Mouse (Mus musculus): Measurements from ENCODE around the gene Hist1h3c. TPM values are rescaled to one million over a fixed set of nuclear protein-coding genes. Genes with fewer than 3 reads are reported as not detected.
"Not testable (repeated sequence)": the region's sequence is repeated elsewhere in the genome, so short reads cannot be mapped to it uniquely, and the experiment has no call there.

Gene Hist1h3c
- 8.8 and 10.8 TPM in 2 replicates for polyA plus RNA-seq (2015; fragmentation: Nextera tagmentation; extraction: Ambion mirVana)

DNA sequence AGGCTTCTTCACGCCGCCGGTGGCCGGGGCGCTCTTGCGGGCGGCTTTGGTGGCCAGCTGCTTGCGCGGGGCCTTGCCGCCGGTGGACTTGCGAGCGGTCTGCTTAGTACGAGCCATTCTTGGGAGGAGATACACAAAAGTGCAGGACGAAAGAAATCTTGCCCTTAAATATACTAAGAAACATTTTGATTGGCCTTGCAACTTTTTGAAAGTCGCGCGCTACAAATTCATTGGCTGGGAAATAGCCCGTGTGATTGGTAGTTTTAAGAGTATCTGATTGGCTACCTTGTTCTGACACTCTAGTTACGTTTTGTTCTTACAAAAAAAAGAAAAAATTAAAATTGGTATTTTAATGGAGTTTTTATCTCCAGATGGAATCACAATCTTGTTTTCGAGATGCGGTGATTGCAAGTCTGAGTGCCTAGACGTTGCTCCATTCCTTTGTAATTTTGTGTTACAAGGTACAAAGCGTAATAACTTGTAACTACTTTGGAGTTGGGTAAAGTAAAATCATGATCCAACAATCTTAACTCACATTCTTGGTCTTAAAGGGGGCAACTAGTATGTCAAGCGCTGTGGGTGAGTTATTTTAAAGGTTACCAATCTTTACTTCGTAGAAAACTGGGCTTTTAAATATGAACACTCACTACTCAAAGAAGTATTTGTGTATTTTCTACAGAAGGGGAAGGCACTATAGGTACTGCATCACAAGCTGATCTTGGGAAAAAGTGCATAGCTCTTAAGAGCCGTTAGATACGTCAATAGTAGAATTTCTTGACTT lies at the start of gene Hist1h3c:
Gene Hist1h3c, minus strand, starts transcription at position 222 of the 781 bp plus-strand sequence.
- peak within 1 kb of the TSS; percentile 75 for H3K9ac ChIP-seq
- H3K36me3 ChIP-seq (ENCODE audit: poor library complexity, severe bottlenecking), result no peaks in the 10 kb centered on the region
- peak within 1 kb of the TSS; percentile 67 for H3K4me2 ChIP-seq
- peak within 1 kb of the TSS; percentile 40 for H3K4me3 ChIP-seq
- no peaks in the 10 kb centered on the region for H3K9me3 ChIP-seq (replicated peaks)
- ATAC-seq, result peak; percentile 74
- H3K27ac ChIP-seq, result peak within 1 kb of the TSS; percentile 96
- no peaks in the 10 kb centered on the region for H3K27me3 ChIP-seq
- H3K4me1 ChIP-seq, result peaks cover 25% of the 10 kb centered on the region
- WGBS, result under 1% methylated on average over 28 of the region's 28 CpGs

DNA sequence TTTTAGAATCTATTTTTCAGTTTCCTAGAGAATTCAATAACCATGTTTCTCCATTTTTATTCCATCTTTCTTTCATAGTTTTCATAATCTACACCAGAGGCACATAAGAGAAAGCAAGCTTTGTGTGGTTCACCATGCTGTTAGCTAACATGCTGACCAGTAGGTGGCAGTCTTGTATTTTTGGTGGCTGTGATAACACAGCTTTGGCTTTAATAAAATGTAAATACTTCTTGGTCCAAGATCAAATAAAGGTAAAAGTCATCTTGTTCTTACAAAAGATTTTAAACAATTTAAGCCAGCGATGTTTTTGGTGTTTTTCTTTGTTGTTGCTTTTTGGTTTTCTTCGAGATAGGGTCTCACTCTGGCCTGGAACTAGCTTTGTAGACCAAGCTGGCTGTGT lies 47.1 kb upstream of the Hist1h3c start:
- Histone ChIP-seq H3K4me1 (no peaks in the 10 kb centered on the region), H3K27me3 (no peaks in the 10 kb centered on the region), H3K9me3 (replicated peaks) (no peaks in the 10 kb centered on the region), H3K36me3 (ENCODE audit: poor library complexity, severe bottlenecking) (no peaks in the 10 kb centered on the region), H3K4me3 (no peak overlapping the region), H3K4me2 (no peak overlapping the region), H3K9ac (no peak overlapping the region), H3K27ac (no peak overlapping the region)
- WGBS, result 47% methylated on average over 2 of the region's 2 CpGs
- ATAC-seq, result peak; percentile 80

GRCm38 (mm10) chr13:23779025-23779424 lies 33.6 kb upstream of the Hist1h3c start:
- Histone ChIP-seq H3K9ac (no peak overlapping the region), H3K27ac (no peak overlapping the region), H3K4me2 (no peak overlapping the region), H3K4me1 (no peaks in the 10 kb centered on the region), H3K27me3 (no peaks in the 10 kb centered on the region), H3K9me3 (replicated peaks) (no peaks in the 10 kb centered on the region), H3K36me3 (ENCODE audit: poor library complexity, severe bottlenecking) (no peaks in the 10 kb centered on the region), H3K4me3 (no peak overlapping the region)
- WGBS, result 88% methylated on average over 4 of the region's 4 CpGs
- no peak for ATAC-seq

DNA sequence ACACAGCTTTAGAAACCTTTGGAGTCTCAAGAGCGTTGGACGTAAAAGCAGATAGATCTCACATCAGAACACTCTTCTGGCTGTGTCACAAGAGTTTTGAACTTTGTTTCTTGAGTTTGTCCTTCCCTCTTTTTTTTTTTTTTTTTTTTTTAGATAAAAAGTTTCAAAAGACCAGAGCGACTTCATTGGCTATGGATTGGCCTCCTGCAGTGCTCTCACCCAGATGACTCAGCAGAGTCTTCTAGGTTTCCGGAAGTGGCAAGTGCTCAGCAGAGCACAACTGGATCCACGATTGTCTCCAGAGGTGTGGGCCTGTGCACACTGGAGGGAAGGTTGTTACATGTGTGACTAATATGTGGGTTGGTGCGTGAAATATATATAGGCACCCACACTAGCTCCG lies 32.9 kb upstream of the Hist1h3c start:
- no peak overlapping the region for H3K4me3 ChIP-seq
- no peaks in the 10 kb centered on the region for H3K4me1 ChIP-seq
- no peaks in the 10 kb centered on the region for H3K9me3 ChIP-seq (replicated peaks)
- no peak overlapping the region for H3K4me2 ChIP-seq
- no peaks in the 10 kb centered on the region for H3K27me3 ChIP-seq
- no peaks in the 10 kb centered on the region for H3K36me3 ChIP-seq (ENCODE audit: poor library complexity, severe bottlenecking)
- 90% methylated on average over 7 of the region's 7 CpGs for WGBS
- H3K27ac ChIP-seq, result no peak overlapping the region
- no peak for ATAC-seq
- H3K9ac ChIP-seq, result no peak overlapping the region

GRCm38 (mm10) chr13:23772561-23773313 lies 27.3 kb upstream of the Hist1h3c start:
- no peaks in the 10 kb centered on the region for H3K36me3 ChIP-seq (ENCODE audit: poor library complexity, severe bottlenecking)
- no peak overlapping the region for H3K27ac ChIP-seq
- H3K9ac ChIP-seq, result no peak overlapping the region
- ATAC-seq, result peak; percentile 90
- no peaks in the 10 kb centered on the region for H3K27me3 ChIP-seq
- peak overlapping the region; percentile 39 for H3K4me2 ChIP-seq
- peaks cover 5% of the 10 kb centered on the region; the same call in 1 of the 2 replicates for H3K4me1 ChIP-seq
- WGBS, result 23% methylated on average over 21 of the region's 21 CpGs
- no peaks in the 10 kb centered on the region for H3K9me3 ChIP-seq (replicated peaks)
- no peak overlapping the region for H3K4me3 ChIP-seq

- H3K36me3 ChIP-seq (ENCODE audit: poor library complexity, severe bottlenecking); H3K4me1 ChIP-seq; ATAC-seq; H3K9ac ChIP-seq; H3K27me3 ChIP-seq; H3K4me3 ChIP-seq; H3K4me2 ChIP-seq; H3K27ac ChIP-seq; H3K9me3 ChIP-seq (replicated peaks): not testable (repeated sequence)
- 88% methylated on average over 2 of the region's 2 CpGs for WGBS
Measured at GRCm38 (mm10) chr13:23769613-23770012, 24.2 kb upstream of the Hist1h3c start, which contains the start of gene Trim38. Gene Trim38, plus strand, starts transcription at chr13:23769913.

- no peak for ATAC-seq
- H3K4me3 ChIP-seq, result no peak overlapping the region
- no peaks in the 10 kb centered on the region for H3K27me3 ChIP-seq
- no peaks in the 10 kb centered on the region for H3K36me3 ChIP-seq (ENCODE audit: poor library complexity, severe bottlenecking)
- H3K9ac ChIP-seq, result no peak overlapping the region
- 35% methylated on average over 5 of the region's 5 CpGs for WGBS
- peaks cover 11% of the 10 kb centered on the region for H3K4me1 ChIP-seq
- H3K9me3 ChIP-seq (replicated peaks), result no peaks in the 10 kb centered on the region
- no peak overlapping the region for H3K4me2 ChIP-seq
- no peak overlapping the region for H3K27ac ChIP-seq
Measured at GRCm38 (mm10) chr13:23768834-23769397, 23.5 kb upstream of the Hist1h3c start.

- peaks cover 16% of the 10 kb centered on the region for H3K4me1 ChIP-seq
- H3K9ac ChIP-seq, result no peak overlapping the region
- no peak for ATAC-seq
- no peak overlapping the region for H3K27ac ChIP-seq
- no peak overlapping the region for H3K4me3 ChIP-seq
- no peaks in the 10 kb centered on the region for H3K27me3 ChIP-seq
- H3K9me3 ChIP-seq (replicated peaks), result no peaks in the 10 kb centered on the region
- no peaks in the 10 kb centered on the region for H3K36me3 ChIP-seq (ENCODE audit: poor library complexity, severe bottlenecking)
- no peak overlapping the region for H3K4me2 ChIP-seq
Measured at GRCm38 (mm10) chr13:23766772-23767171, 21.4 kb upstream of the Hist1h3c start.

DNA sequence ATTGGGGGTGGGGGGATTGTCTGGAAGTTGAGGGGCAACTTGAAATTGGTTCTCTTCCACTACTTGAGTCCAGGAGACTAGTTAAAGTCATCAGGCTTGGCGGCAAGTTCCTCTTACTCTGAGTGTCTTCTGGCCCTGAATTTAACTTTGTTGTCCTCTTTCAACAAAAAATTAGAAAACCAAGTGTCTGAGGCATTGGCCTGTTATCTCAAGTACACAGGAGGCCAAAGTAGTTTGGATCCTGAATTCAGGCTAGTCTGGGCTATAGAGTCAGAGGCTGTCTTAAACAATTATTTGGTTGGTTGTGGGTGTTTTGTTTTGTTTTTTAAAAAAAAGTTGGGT lies 19.7 kb upstream of the Hist1h3c start:
- no peak overlapping the region for H3K27ac ChIP-seq
- no peak overlapping the region for H3K4me2 ChIP-seq
- no peaks in the 10 kb centered on the region for H3K36me3 ChIP-seq (ENCODE audit: poor library complexity, severe bottlenecking)
- no peaks in the 10 kb centered on the region for H3K9me3 ChIP-seq (replicated peaks)
- H3K4me1 ChIP-seq, result peaks cover 24% of the 10 kb centered on the region
- H3K9ac ChIP-seq, result no peak overlapping the region
- no peak overlapping the region for H3K4me3 ChIP-seq
- ATAC-seq, result no peak
- WGBS, result 61% methylated on average over 1 of the region's 1 CpGs
- H3K27me3 ChIP-seq, result no peaks in the 10 kb centered on the region

DNA sequence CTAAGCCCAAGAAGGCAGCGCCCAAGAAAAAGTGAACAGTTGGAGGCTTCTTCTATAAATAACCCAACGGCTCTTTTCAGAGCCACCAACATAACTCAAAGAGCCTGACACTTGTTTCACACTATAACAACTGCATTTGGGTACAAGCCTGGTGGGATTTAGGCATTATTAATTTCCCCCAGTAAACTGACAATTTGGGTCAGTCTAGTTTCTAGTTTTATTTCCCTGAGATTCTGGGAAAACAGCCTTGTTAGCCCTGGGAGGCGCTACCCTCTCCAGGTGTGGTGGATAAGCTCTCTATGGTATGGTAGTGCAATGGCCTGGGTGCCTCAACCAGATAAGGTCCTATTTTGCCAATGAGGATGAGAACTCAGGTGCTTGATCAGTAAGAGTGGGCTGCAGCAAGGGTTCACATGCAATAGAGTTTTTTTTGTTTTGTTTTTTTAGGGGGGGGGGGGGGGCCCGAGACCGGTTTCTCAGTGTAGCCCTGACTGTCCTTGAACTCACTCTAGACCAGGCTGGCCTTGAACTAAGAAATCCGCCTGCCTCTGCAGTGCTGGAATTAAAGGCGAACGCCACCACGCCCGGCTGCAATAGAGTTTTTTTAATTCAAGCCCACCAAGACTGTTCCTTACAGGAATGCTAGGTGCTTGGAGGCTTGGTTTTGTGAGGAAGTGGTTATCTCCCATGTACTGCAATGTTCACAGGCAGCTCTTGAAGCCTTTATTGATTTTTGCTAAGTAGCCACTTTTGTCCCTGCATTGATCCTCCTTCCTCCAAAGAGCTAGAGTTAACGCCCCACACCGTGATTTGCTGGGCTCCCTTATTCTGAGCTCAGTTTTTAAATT lies 19.1 kb upstream of the Hist1h3c start:
- H3K36me3 ChIP-seq (ENCODE audit: poor library complexity, severe bottlenecking), result no peaks in the 10 kb centered on the region
- H3K27ac ChIP-seq, result peak overlapping the region; percentile 85
- WGBS, result 34% methylated on average over 12 of the region's 12 CpGs
- H3K4me2 ChIP-seq, result peak overlapping the region; percentile 78
- H3K27me3 ChIP-seq, result no peaks in the 10 kb centered on the region
- no peaks in the 10 kb centered on the region for H3K9me3 ChIP-seq (replicated peaks)
- peak overlapping the region; percentile 53 for H3K4me3 ChIP-seq
- H3K9ac ChIP-seq, result peak overlapping the region; percentile 80
- no peak for ATAC-seq
- H3K4me1 ChIP-seq, result peaks cover 30% of the 10 kb centered on the region

DNA sequence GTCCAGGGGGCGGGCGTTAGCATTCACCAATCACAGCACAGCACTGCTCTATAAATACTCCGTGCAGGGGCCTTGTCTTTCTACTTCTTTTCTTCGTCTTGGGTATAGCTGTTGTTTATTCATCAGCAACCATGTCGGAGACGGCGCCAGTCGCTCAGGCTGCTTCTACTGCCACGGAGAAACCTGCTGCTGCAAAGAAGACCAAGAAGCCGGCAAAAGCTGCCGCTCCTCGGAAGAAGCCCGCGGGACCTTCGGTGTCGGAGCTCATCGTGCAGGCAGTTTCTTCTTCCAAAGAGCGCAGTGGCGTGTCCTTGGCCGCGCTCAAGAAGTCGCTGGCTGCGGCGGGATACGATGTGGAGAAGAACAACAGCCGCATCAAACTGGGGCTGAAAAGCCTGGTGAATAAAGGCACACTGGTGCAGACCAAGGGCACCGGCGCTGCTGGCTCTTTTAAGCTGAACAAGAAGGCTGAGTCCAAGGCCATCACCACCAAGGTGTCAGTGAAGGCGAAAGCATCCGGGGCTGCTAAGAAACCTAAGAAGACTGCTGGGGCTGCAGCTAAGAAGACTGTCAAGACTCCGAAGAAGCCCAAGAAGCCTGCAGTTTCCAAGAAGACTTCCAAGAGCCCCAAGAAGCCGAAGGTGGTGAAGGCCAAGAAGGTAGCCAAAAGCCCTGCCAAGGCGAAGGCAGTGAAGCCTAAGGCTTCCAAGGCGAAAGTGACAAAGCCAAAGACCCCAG lies 18.4 kb upstream of the Hist1h3c start, which contains the start of gene Hist1h1a:
Gene Hist1h1a, plus strand, starts transcription at position 81 of the 738 bp plus-strand sequence.
- peak within 1 kb of the TSS; percentile 53 for H3K4me3 ChIP-seq
- no peaks in the 10 kb centered on the region for H3K36me3 ChIP-seq (ENCODE audit: poor library complexity, severe bottlenecking)
- ATAC-seq, result peak; percentile 74
- H3K27ac ChIP-seq, result peak within 1 kb of the TSS; percentile 85
- H3K9me3 ChIP-seq (replicated peaks), result no peaks in the 10 kb centered on the region
- no peaks in the 10 kb centered on the region for H3K27me3 ChIP-seq
- peak within 1 kb of the TSS; percentile 78 for H3K4me2 ChIP-seq
- H3K4me1 ChIP-seq, result peaks cover 30% of the 10 kb centered on the region
- 2% methylated on average over 34 of the region's 34 CpGs for WGBS
- H3K9ac ChIP-seq, result peak within 1 kb of the TSS; percentile 80
